Mouse (Mus musculus) ES-E14 (cell line): ENCODE measurements around the gene Dnajc27. TPM values are rescaled to one million over a fixed set of nuclear protein-coding genes. Genes with fewer than 3 reads are reported as not detected.

Experiments used
- DNase-seq: peaks from one replicate; pipeline ENCODE4 v3.0.0-alpha.2; 2013; ENCODE audit warnings: low read depth, low spot score
- H3K27ac ChIP-seq: 2 replicates; pipeline ENCODE4 v1.5.1; 2012; ENCODE audit warnings: low read depth, mild to moderate bottlenecking, low read length, moderate library complexity, mixed read lengths; ENCODE audit not compliant: poor library complexity, insufficient read depth, severe bottlenecking
- H3K36me3 ChIP-seq: 2 replicates; pipeline ENCODE4 v1.6.1; 2012; ENCODE audit warnings: mild to moderate bottlenecking, low read length, moderate library complexity, mixed read lengths; ENCODE audit not compliant: control insufficient read depth, poor library complexity, insufficient read depth, severe bottlenecking
- H3K4me1 ChIP-seq, 2 experiments: fragments of 150-350 bp in 1 of 2; sonication (generic) in 1 of 2; 2 replicates each; pipeline ENCODE4 v1.6.1; 2012; ENCODE audit warnings: low read length in 2 of 2, mild to moderate bottlenecking in 1 of 2, mixed read lengths in 1 of 2; ENCODE audit not compliant: control insufficient read depth in 2 of 2, insufficient read depth in 2 of 2, poor library complexity in 1 of 2
- H3K4me3 ChIP-seq, 2 experiments: fragments of 150-350 bp in 1 of 2; sonication (generic) in 1 of 2; 2 replicates each; pipeline ENCODE4 v1.5.1; 2012; ENCODE audit warnings: low read length in 2 of 2, low read depth in 1 of 2, mild to moderate bottlenecking in 1 of 2, mixed read lengths in 1 of 2; ENCODE audit not compliant: insufficient read depth in 1 of 2, poor library complexity in 1 of 2, severe bottlenecking in 1 of 2
- H3K9ac ChIP-seq: 2 replicates; pipeline ENCODE4 v1.6.1; 2012; ENCODE audit warnings: low read depth, mild to moderate bottlenecking, low read length, mixed read lengths; ENCODE audit not compliant: poor library complexity, insufficient read depth, severe bottlenecking
- H3K9me3 ChIP-seq: fragments of 150-350 bp; sonication (generic); 2 replicates; pipeline ENCODE4 v1.6.1; 2012; ENCODE audit warnings: low read depth, mild to moderate bottlenecking, low read length; ENCODE audit not compliant: control insufficient read depth, insufficient read depth
- CHD2 ChIP-seq: IDR thresholded peaks from 2 replicates; pipeline ENCODE4 v1.6.1; 2014; ENCODE audit warnings: mild to moderate bottlenecking, low read depth, low read length, inconsistent platforms
- HCFC1 ChIP-seq: IDR thresholded peaks from 2 replicates; pipeline ENCODE4 v1.6.1; 2012; ENCODE audit warnings: low read length, inconsistent platforms, borderline replicate concordance; ENCODE audit not compliant: insufficient read depth
- MAFK ChIP-seq: IDR thresholded peaks from 2 replicates; pipeline ENCODE4 v1.6.1; 2014; ENCODE audit warnings: mild to moderate bottlenecking, low read depth, low read length, inconsistent platforms; ENCODE audit not compliant: insufficient read depth
- ZC3H11A ChIP-seq: IDR thresholded peaks from 2 replicates; pipeline ENCODE4 v1.6.1; 2012; ENCODE audit warnings: low read depth, mild to moderate bottlenecking, inconsistent platforms, low read length, borderline replicate concordance
- ZNF384 ChIP-seq: IDR thresholded peaks from 2 replicates; pipeline ENCODE4 v1.6.1; 2012; ENCODE audit warnings: low read depth, low read length, inconsistent platforms
- in situ Hi-C, 2 experiments: fragments of 600-800 bp; cut with MboI; formaldehyde crosslinking; loops; one replicate each; pipeline ENCODE4 v1.15.1; 2025; ENCODE audit warnings: low sequenced_read_pairs in 2 of 2, inconsistent platforms in 1 of 2; ENCODE audit not compliant: unreplicated experiment in 2 of 2
- total RNA-seq: library from RNA; depleted of rRNA; stranded (reverse); fragments of 300-350 nt; gene quantifications from 2 replicates; pipeline ENCODE4 v1.2.3, GENCODE M21; 2012; rRNA removed

Gene Dnajc27
- total RNA-seq, 1 experiment, result 10.1 TPM

DNA sequence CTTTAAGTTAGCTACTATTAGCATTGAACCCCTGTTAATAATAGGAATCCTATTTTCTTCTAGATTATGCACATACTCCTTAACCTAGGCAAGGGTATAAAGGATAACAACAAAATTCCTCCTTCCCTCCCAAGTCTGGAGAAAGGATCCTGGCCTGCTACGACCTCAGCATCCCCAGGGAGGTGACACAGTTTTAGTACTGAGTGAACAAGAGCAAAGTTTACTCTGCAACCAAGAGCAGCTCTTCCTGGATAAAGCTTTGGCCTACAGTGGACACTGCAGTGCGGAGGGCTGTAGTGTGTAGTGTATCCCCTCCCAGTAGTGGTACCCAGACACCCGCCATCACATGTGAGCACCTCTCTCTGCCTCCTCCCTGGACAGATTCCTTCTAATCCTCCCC is 69.6 kb downstream of the Dnajc27 start:
- TF ChIP-seq HCFC1 (no peak), ZC3H11A (no peak), ZNF384 (no peak), MAFK (no peak), CHD2 (no peak)
- in situ Hi-C loops, result no loop called here
- no peak for DNase-seq
- no peak overlapping the region for H3K9ac ChIP-seq
- H3K9me3 ChIP-seq, result no peaks in the 10 kb centered on the region
- no peak overlapping the region for H3K27ac ChIP-seq
- H3K4me3 ChIP-seq, result no peak overlapping the region
- 0 out of 4 replicates have a peak, but pooled peaks cover 0 to 2% of the 10 kb centered on the region in 2 experiments for H3K4me1 ChIP-seq
- H3K36me3 ChIP-seq, result no peaks in the 10 kb centered on the region

DNA sequence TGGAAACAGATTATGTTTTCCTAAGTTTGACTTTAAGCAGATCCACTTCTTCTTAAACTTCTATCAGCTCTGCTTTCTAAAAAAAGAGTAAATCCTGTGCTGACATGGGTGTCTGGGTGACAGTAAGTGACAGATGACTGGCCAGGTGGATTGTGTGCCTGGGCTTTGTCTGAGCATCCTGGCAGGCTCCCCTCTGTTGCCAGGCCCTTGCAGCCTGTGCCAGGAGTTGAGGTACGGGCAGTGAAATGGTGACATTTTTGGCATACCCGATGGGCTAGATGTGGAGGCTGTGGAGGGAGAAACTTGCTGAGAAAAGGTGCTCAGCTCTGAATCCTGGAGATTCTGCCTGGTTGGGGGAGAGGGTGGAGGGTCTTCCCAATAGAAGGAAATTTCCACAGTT is 75.1 kb downstream of the Dnajc27 start:
- in situ Hi-C loops, result no loop called here
- no peaks in the 10 kb centered on the region for H3K36me3 ChIP-seq
- TF ChIP-seq ZNF384 (no peak), CHD2 (no peak), MAFK (no peak), HCFC1 (no peak), ZC3H11A (no peak)
- no peak overlapping the region for H3K9ac ChIP-seq
- DNase-seq, result no peak
- H3K4me1 ChIP-seq, result peaks cover 0 to 11% of the 10 kb centered on the region in 2 experiments; a peak in 2 of 4 replicates
- H3K4me3 ChIP-seq, result no peak overlapping the region
- no peaks in the 10 kb centered on the region for H3K9me3 ChIP-seq
- H3K27ac ChIP-seq, result no peak overlapping the region

DNA sequence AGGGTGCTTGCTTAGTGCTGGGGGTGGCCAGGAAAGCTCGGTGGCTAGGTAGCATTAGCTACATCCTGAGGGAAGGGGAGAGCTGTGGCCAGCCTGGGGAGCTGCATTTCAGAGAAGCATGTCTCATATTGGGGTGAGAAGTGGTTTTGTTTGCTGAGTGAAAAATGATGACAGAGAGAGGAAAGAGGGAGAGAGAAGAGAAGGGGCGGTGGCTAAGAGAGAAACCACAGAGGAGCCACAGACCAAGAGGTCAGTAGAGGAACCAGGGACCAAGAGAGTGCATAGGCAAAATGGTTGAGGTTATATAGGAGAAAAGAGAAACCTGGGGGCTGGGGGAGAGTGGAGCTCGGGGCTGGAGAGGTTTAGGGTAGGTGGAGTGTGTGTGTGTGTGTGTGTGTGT is 75.8 kb downstream of the Dnajc27 start:
- H3K36me3 ChIP-seq, result no peaks in the 10 kb centered on the region
- DNase-seq, result no peak
- no peak overlapping the region for H3K4me3 ChIP-seq
- H3K9me3 ChIP-seq, result no peaks in the 10 kb centered on the region
- H3K4me1 ChIP-seq, result peaks cover 0 to 11% of the 10 kb centered on the region in 2 experiments; a peak in 2 of 4 replicates
- in situ Hi-C loops, result no loop called here
- no peak overlapping the region for H3K27ac ChIP-seq
- H3K9ac ChIP-seq, result no peak overlapping the region
- TF ChIP-seq CHD2 (no peak), ZNF384 (no peak), HCFC1 (no peak), ZC3H11A (no peak), MAFK (no peak)

DNA sequence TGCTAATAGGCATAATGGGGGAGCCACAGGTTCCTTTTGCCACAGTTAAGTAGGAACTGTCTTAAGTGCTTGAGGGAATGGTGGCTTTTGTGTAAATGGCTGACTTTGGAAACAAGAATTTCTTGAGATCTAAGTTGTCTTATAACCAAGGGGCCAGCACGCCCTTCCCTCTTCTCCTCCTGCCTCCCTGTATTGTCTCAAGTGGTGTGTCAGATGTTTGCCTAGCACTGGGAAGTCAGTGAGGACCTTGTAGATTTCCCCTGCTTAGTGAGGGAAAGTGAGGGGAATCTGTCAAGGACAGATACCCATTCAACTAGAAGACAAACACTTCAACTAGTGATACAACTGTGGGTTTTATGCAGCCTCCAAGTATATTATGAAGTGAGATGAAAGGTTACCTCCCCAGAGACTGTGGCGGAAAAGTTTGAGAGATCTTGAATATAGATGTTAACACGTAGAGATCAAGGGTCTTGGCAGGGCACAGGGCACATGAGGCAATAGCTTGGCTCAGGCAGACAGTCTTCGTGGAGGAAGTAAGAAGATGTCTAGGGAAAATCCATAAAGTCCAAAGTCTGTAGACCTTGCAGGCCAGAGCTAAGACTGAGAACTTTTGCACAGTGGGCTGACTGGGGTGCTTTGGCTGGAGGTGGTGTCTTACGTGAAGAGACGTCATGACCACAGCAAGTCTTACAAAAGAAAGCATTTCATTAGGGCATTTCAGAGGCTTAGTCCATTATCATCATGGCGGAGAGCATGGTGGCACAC is 76.7 kb downstream of the Dnajc27 start:
- H3K9ac ChIP-seq, result no peak overlapping the region
- H3K27ac ChIP-seq, result no peak overlapping the region
- DNase-seq, result no peak
- in situ Hi-C loops, result no loop called here
- peaks cover 0 to 11% of the 10 kb centered on the region in 2 experiments; a peak in 2 of 4 replicates for H3K4me1 ChIP-seq
- H3K9me3 ChIP-seq, result no peaks in the 10 kb centered on the region
- TF ChIP-seq CHD2 (no peak), MAFK (no peak), ZC3H11A (no peak), HCFC1 (no peak), ZNF384 (no peak)
- no peaks in the 10 kb centered on the region for H3K36me3 ChIP-seq
- no peak overlapping the region for H3K4me3 ChIP-seq

Other genes with a start within 250 kb of the Dnajc27 start
- gene Pomc, start 127.6 kb upstream of the Dnajc27 start, total RNA-seq, result 5.2 and 5.7 TPM in 2 replicates
- 3.5 and 5.1 TPM in 2 replicates for gene Efr3b, start 43.7 kb upstream of the Dnajc27 start, total RNA-seq
- 14.1 and 28.2 TPM in 2 replicates for gene Adcy3, start 50.5 kb downstream of the Dnajc27 start, total RNA-seq
- gene Ptrhd1, start 151.4 kb downstream of the Dnajc27 start, total RNA-seq, result 4.6 and 5.8 TPM in 2 replicates
- gene Cenpo, start 151.7 kb downstream of the Dnajc27 start, total RNA-seq, result 17.6 and 22.0 TPM in 2 replicates